ENCODE assay signal across 14 mouse cellular contexts in genomic region chr10:74978056-74978455, GRCm38 (mm10). TPM values are rescaled to one million over a fixed set of nuclear protein-coding genes. Genes with fewer than 3 reads are reported as not detected.
"Had no signal": no experiment of that assay in that cellular context is flagged by ENCODE, and none has a peak within 500 bp of the region (broad histone marks: within the 10 kb centered on the region; RNA-seq: fewer than 3 reads in every experiment).

No protein-coding gene starts in this region.

- DNase-seq: kidney, postnatal 25 days; lung, embryonic 14.5 days; lung, postnatal 14 days; retina, postnatal 1 day; thymus, adult 2 months; thymus, postnatal 25 days had no signal

RNA-seq across cellular contexts. Expression of gene Rsph14, which starts 54.3 kb away (rescaled TPM):
- polyA plus RNA-seq: kidney, embryonic 15.5 days; limb, embryonic 11.5 days; limb, embryonic 15.5 days; liver, embryonic 16.5 days; lung, embryonic 14.5 days; midbrain, embryonic 10.5 days; spleen, adult 2 months; stomach, embryonic 15.5 days; thymus, adult 2 months; urinary bladder, adult 2 months had no signal
